Mouse (Mus musculus) liver, embryonic 14.5 days (tissue): ENCODE data around the gene Trim68. TPM values are rescaled to one million over a fixed set of nuclear protein-coding genes. Genes with fewer than 3 reads are reported as not detected.

ENCODE experiments used
- ATAC-seq: fragments of 200-750 bp; cut with Nextera tagmentation; 2 replicates; pipeline ENCODE4 v1.8.0; 2017; ENCODE audit warnings: moderate number of reproducible peaks, mild to moderate bottlenecking, moderate library complexity; ENCODE audit not compliant: insufficient read depth
- DNase-seq, 3 experiments: peaks; one replicate each; pipeline ENCODE4 v3.0.0-alpha.2; 2012 to 2013; ENCODE audit warnings: low read depth in 3 of 3, low spot score in 3 of 3
- H3K27ac ChIP-seq: fragments of 300-500 bp; sonication (generic); 2 replicates; pipeline ENCODE4 v1.5.1; 2014; ENCODE audit warnings: moderate library complexity, mild to moderate bottlenecking, control low read depth, inconsistent platforms
- H3K27me3 ChIP-seq: fragments of 300-500 bp; sonication (generic); 2 replicates; pipeline ENCODE4 v1.6.1; 2014; ENCODE audit warnings: mild to moderate bottlenecking, low read length, moderate library complexity; ENCODE audit not compliant: control insufficient read depth, insufficient read depth
- H3K36me3 ChIP-seq: fragments of 300-500 bp; sonication (generic); replicated peaks from 2 replicates; pipeline ENCODE4 v1.6.1; 2014; ENCODE audit warnings: low read depth; ENCODE audit not compliant: control insufficient read depth, insufficient read depth
- H3K4me1 ChIP-seq, 2 experiments: fragments of 200-500 bp in 1 of 2; fragments of 300-500 bp in 1 of 2; sonication (generic) in 1 of 2; replicated peaks; 2 replicates each; pipeline ENCODE4 v1.6.1; 2012 to 2014; ENCODE audit warnings: antibody characterized with exemption in 1 of 2, inconsistent platforms in 1 of 2, low read length in 1 of 2; ENCODE audit not compliant: control insufficient read depth in 2 of 2, insufficient read depth in 2 of 2
- H3K4me2 ChIP-seq: fragments of 300-500 bp; sonication (generic); 2 replicates; pipeline ENCODE4 v1.6.1; 2014; ENCODE audit warnings: low read depth, mild to moderate bottlenecking, control low read depth, moderate library complexity
- H3K4me3 ChIP-seq, 2 experiments: fragments of 200-500 bp in 1 of 2; fragments of 300-500 bp in 1 of 2; sonication (generic) in 1 of 2; 2 replicates each; pipeline ENCODE4 v1.5.1; 2012 to 2014; ENCODE audit warnings: low read depth in 2 of 2, low read length in 2 of 2, mild to moderate bottlenecking in 2 of 2, control low read depth in 1 of 2, inconsistent platforms in 1 of 2, moderate library complexity in 1 of 2; ENCODE audit not compliant: insufficient read depth in 1 of 2
- H3K9ac ChIP-seq: fragments of 300-500 bp; sonication (generic); replicated peaks from 2 replicates; pipeline ENCODE4 v1.6.1; 2014; ENCODE audit warnings: mild to moderate bottlenecking, control low read depth, moderate library complexity
- H3K9me3 ChIP-seq: fragments of 300-500 bp; sonication (generic); 2 replicates; pipeline ENCODE4 v1.6.1; 2016; ENCODE audit warnings: low read length, mixed read lengths; ENCODE audit not compliant: control insufficient read depth
- CTCF ChIP-seq: IDR thresholded peaks from 2 replicates; pipeline ENCODE4 v1.5.1; 2016; ENCODE audit warnings: antibody characterized with exemption, low read depth, control low read depth
- EP300 ChIP-seq: IDR thresholded peaks from 2 replicates; pipeline ENCODE4 v1.6.1; 2016; ENCODE audit warnings: antibody characterized with exemption, low read depth
- WGBS: fragments of 180-500 bp; shearing (Covaris S2); extraction: QIAGEN DNeasy Blood & Tissue Kit; methylation state at CpG from one replicate; pipeline ENCODE4 v1.1.7; 2014; ENCODE audit not compliant: insufficient replicate concordance; 5-methylcytosine and 5-hydroxymethylcytosine counted together
- polyA plus RNA-seq, 2 experiments: library from polyadenylated mRNA; depleted of rRNA in 1 of 2; stranded (reverse) in 1 of 2; unstranded in 1 of 2; fragments of >200 nt; fragmentation: Nextera tagmentation in 1 of 2; extraction: Ambion mirVana in 1 of 2; gene quantifications; 2 replicates each; pipeline versions ENCODE4 v1.2.1 to v1.2.3; 2012 to 2014

Gene Trim68
- 1.8 and 2.3 TPM in 2 replicates for polyA plus RNA-seq (2012; rRNA removed)
- polyA plus RNA-seq (2014; fragmentation: Nextera tagmentation; extraction: Ambion mirVana), result 0.86 and 1.3 TPM in 2 replicates

DNA sequence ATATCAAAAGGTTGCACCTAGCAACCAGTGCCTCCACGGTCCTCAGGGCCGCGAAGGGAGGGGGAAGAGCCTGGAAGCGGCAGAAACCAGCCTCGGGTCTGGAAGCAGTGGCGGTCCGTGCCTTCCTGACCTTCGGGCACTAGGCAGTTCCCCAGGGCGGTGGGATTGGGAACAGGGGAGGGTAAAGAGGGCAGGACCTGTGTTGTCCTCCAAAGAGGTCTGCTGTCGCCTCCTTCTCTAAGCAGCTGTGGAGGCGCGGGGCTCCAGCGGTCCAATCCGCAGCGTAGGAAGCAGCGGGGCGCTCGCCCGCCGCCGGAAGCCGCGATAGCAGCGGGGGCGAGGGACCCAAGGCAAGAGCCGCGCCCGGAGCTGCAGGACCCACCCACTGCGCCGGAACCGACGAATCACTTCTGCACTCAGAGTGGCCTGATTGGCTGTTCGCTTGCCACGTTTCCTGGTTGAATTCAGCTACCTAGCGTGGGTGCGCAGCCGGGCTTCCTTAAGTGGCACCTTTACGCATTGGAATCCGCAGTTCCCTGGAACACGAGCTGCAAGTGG, at the start of gene Trim68:
Gene Trim68, minus strand, starts transcription at position 384 of the 558 bp plus-strand sequence.
- no peak within 1 kb of the TSS for H3K27ac ChIP-seq

DNA sequence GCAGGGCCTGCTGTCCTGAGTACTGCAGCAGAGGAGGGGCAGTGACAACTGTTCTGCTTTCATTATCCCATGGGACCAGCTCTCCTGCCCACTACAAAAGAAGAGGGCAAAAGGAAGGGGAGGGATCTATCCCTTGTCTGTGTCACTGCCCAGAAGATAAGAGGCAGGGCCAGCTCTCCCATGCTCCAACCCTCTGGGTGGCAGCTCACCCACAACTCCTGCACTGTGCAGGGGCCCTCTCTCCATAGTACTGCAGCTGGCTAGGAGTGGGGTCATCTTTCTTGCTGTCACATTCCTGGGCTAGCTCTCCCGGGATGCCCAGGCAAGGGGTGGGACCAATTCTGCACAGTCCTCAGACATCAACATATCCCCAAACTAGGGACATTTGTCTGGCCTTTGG, 46.7 kb upstream of the Trim68 start:
- ATAC-seq (no peak), DNase-seq (no peak)
- H3K4me1 ChIP-seq, result no peaks in the 10 kb centered on the region
- H3K27ac ChIP-seq, result no peak overlapping the region
- H3K4me3 ChIP-seq, result no peak overlapping the region
- no peaks in the 10 kb centered on the region for H3K36me3 ChIP-seq
- H3K9ac ChIP-seq, result no peak overlapping the region
- no peaks in the 10 kb centered on the region for H3K9me3 ChIP-seq
- H3K4me2 ChIP-seq, result no peak overlapping the region
- WGBS, result 50% methylated on average over 1 of the region's 1 CpGs
- H3K27me3 ChIP-seq, result no peaks in the 10 kb centered on the region
- TF ChIP-seq CTCF (no peak), EP300 (no peak)

More for the DNA sequence above, at the start of gene Trim68:
- peak within 1 kb of the TSS; percentile 72 for H3K4me2 ChIP-seq
- DNase-seq (peak; percentile 62 to 72 (median 71)), ATAC-seq (peak; percentile 95)
- H3K4me3 ChIP-seq, result peak within 1 kb of the TSS; percentile 47 to 53
- 1% methylated on average over 34 of the region's 40 CpGs for WGBS
- H3K9ac ChIP-seq, result 0 out of 2 replicates have a peak within 1 kb of the TSS, but pooled peaks have one; percentile 20
- H3K9me3 ChIP-seq, result no peaks in the 10 kb centered on the region
- H3K4me1 ChIP-seq, result 0 out of 4 replicates have a peak, but pooled peaks cover 0 to 2% of the 10 kb centered on the region in 2 experiments
- no peaks in the 10 kb centered on the region for H3K36me3 ChIP-seq
- TF ChIP-seq EP300, result no peak
- no peak for TF ChIP-seq CTCF
- no peaks in the 10 kb centered on the region for H3K27me3 ChIP-seq

DNA sequence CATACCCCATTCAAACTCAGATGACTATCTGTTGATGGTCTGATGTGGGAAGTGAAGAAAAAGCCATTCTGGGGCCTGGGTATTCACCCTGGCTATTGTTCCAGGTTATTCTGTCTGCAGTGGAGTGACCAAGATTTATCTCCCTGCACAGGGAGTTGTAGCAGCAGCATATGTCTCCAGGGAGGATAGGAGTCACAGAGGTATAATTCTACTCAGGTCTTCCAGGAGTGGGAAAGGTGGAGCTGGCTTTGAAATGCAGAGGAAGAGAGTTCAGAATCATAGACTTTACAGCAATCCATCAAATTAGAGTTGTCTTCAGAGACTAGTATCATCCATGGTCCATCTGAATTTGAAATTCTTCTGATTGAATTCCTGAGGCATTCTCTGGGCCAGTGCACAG, 40.3 kb upstream of the Trim68 start, which contains the start of gene Olfr559:
Gene Olfr559, minus strand, starts transcription at position 101 of the 400 bp plus-strand sequence.
- Histone ChIP-seq H3K4me1 (no peaks in the 10 kb centered on the region), H3K4me2 (no peak within 1 kb of the TSS), H3K9ac (no peak within 1 kb of the TSS), H3K36me3 (no peaks in the 10 kb centered on the region), H3K4me3 (no peak within 1 kb of the TSS), H3K27ac (no peak within 1 kb of the TSS), H3K9me3 (no peaks in the 10 kb centered on the region), H3K27me3 (no peaks in the 10 kb centered on the region)
- ATAC-seq (no peak), DNase-seq (no peak)
- TF ChIP-seq CTCF (no peak), EP300 (no peak)

DNA sequence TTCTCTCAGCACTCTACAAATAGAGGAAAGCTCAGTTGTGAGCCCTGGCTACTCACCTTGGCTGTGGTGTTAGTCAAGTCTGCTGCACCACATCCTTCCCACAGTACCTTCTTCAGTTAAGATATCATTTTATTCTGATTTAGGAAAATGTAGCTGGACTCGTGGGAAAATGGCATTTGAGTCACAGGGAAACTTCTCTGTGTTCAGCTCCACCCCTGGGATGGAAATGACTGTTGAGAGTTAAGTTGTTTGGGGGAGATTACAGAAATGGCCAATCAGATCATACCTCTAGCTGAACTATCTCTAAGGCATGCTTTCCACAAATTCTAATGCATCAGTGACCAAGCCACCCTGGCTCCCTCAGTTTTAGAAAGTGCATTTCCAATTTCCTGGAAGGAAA, 31.8 kb upstream of the Trim68 start, which contains the start of gene Olfr33:
Gene Olfr33, minus strand, starts transcription at position 101 of the 400 bp plus-strand sequence.
- H3K9me3 ChIP-seq, result no peaks in the 10 kb centered on the region
- no peak within 1 kb of the TSS for H3K27ac ChIP-seq
- TF ChIP-seq EP300, result no peak
- no peak for TF ChIP-seq CTCF
- 21% methylated on average over 1 of the region's 1 CpGs for WGBS
- no peak within 1 kb of the TSS for H3K4me2 ChIP-seq
- H3K27me3 ChIP-seq, result no peaks in the 10 kb centered on the region
- H3K4me3 ChIP-seq, result no peak within 1 kb of the TSS
- H3K36me3 ChIP-seq, result no peaks in the 10 kb centered on the region
- H3K9ac ChIP-seq, result no peak within 1 kb of the TSS
- ATAC-seq, result no peak
- DNase-seq, result no peak
- H3K4me1 ChIP-seq, result no peaks in the 10 kb centered on the region

GRCm38 (mm10) chr7:102701915-102702314, 14.8 kb upstream of the Trim68 start, which contains the start of gene Olfr558:
Gene Olfr558 (plus strand): TSS chr7:102702215.
- Histone ChIP-seq H3K36me3 (no peaks in the 10 kb centered on the region), H3K9me3 (no peaks in the 10 kb centered on the region), H3K9ac (no peak within 1 kb of the TSS), H3K4me3 (no peak within 1 kb of the TSS), H3K27ac (no peak within 1 kb of the TSS), H3K4me2 (no peak within 1 kb of the TSS), H3K4me1 (no peaks in the 10 kb centered on the region), H3K27me3 (no peaks in the 10 kb centered on the region)
- DNase-seq (no peak), ATAC-seq (no peak)
- no peak for TF ChIP-seq EP300
